Mouse (Mus musculus): Measurements from ENCODE around the gene Ubtd2.

The Ubtd2 gene

GRCm38 (mm10) chr11:32562706-32563105 lies 107.5 kb downstream of the Ubtd2 start:
- no peak for TF ChIP-seq NANOG (IDR thresholded peaks at IDR 0.05; ENCODE audit: borderline replicate concordance, low read length)
- no peak for TF ChIP-seq CTCF (conservative IDR thresholded peaks at IDR 0.05; ENCODE audit: low read length)
- TF ChIP-seq POU5F1 (IDR thresholded peaks at IDR 0.05; ENCODE audit: borderline replicate concordance, low read length) = no peak

GRCm38 (mm10) chr11:32563660-32564059 lies 108.5 kb downstream of the Ubtd2 start:
- TF ChIP-seq NANOG (IDR thresholded peaks at IDR 0.05; ENCODE audit: borderline replicate concordance, low read length) (no peak), POU5F1 (IDR thresholded peaks at IDR 0.05; ENCODE audit: borderline replicate concordance, low read length) (no peak), CTCF (conservative IDR thresholded peaks at IDR 0.05; ENCODE audit: low read length) (no peak)
- H3K36me3 ChIP-seq (ENCODE audit: insufficient read depth, low read length) = peaks cover 11% of the 10 kb centered on the region; the same call in 1 of the 2 replicates
- no peak overlapping the region for H3K4me3 ChIP-seq (replicated peaks; ENCODE audit: low read length)
- no peaks in the 10 kb centered on the region for H3K9me3 ChIP-seq (ENCODE audit: low read length)
- no peaks in the 10 kb centered on the region for H3K27me3 ChIP-seq (ENCODE audit: insufficient read depth, low read length)
- peaks cover 42% of the 10 kb centered on the region for H3K4me1 ChIP-seq (replicated peaks; ENCODE audit: low read depth, low read length)

More at GRCm38 (mm10) chr11:32562706-32563105, 107.5 kb downstream of the Ubtd2 start:
- H3K4me3 ChIP-seq (replicated peaks; ENCODE audit: low read length) = no peak overlapping the region
- H3K9me3 ChIP-seq (ENCODE audit: low read length) = no peaks in the 10 kb centered on the region
- H3K4me1 ChIP-seq (replicated peaks; ENCODE audit: low read depth, low read length) = peaks cover 43% of the 10 kb centered on the region
- H3K36me3 ChIP-seq (ENCODE audit: insufficient read depth, low read length) = peaks cover 11% of the 10 kb centered on the region; the same call in 1 of the 2 replicates
- H3K27me3 ChIP-seq (ENCODE audit: insufficient read depth, low read length) = no peaks in the 10 kb centered on the region

DNA sequence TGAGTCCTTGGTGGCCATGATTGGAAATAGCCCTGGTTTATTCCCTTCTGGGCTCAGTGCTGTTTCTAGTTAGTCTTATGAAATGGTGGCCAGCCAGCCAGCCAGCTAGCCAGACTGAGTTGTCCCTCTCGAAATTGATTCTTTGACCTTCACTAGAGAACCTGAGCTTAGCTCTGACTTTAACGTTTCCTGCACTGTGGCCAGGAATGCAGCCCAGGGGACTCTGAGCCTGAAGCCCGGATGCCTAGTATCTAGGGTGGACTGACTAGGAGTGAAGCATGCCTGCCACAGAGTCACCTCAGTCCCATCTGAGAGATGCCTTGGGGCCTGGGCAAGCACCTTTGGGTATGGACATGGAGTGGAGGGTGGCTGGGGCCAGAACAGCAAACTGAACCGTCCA lies 109.5 kb downstream of the Ubtd2 start:
- Histone ChIP-seq H3K27me3 (ENCODE audit: insufficient read depth, low read length) (no peaks in the 10 kb centered on the region), H3K9me3 (ENCODE audit: low read length) (no peaks in the 10 kb centered on the region), H3K4me1 (replicated peaks; ENCODE audit: low read depth, low read length) (peaks cover 43% of the 10 kb centered on the region), H3K4me3 (replicated peaks; ENCODE audit: low read length) (no peak overlapping the region), H3K36me3 (ENCODE audit: insufficient read depth, low read length) (peaks cover 11% of the 10 kb centered on the region; the same call in 1 of the 2 replicates)
- TF ChIP-seq POU5F1 (IDR thresholded peaks at IDR 0.05; ENCODE audit: borderline replicate concordance, low read length) = no peak
- no peak for TF ChIP-seq CTCF (conservative IDR thresholded peaks at IDR 0.05; ENCODE audit: low read length)
- TF ChIP-seq NANOG (IDR thresholded peaks at IDR 0.05; ENCODE audit: borderline replicate concordance, low read length) = no peak

GRCm38 (mm10) chr11:32565088-32565487 lies 109.9 kb downstream of the Ubtd2 start:
- Histone ChIP-seq H3K27me3 (ENCODE audit: insufficient read depth, low read length) (no peaks in the 10 kb centered on the region), H3K36me3 (ENCODE audit: insufficient read depth, low read length) (peaks cover 11% of the 10 kb centered on the region; the same call in 1 of the 2 replicates), H3K9me3 (ENCODE audit: low read length) (no peaks in the 10 kb centered on the region), H3K4me1 (replicated peaks; ENCODE audit: low read depth, low read length) (peaks cover 43% of the 10 kb centered on the region), H3K4me3 (replicated peaks; ENCODE audit: low read length) (no peak overlapping the region)
- TF ChIP-seq POU5F1 (IDR thresholded peaks at IDR 0.05; ENCODE audit: borderline replicate concordance, low read length) (no peak), NANOG (IDR thresholded peaks at IDR 0.05; ENCODE audit: borderline replicate concordance, low read length) (no peak), CTCF (conservative IDR thresholded peaks at IDR 0.05; ENCODE audit: low read length) (no peak)

GRCm38 (mm10) chr11:32566184-32566583 lies 111.0 kb downstream of the Ubtd2 start:
- Histone ChIP-seq H3K4me1 (replicated peaks; ENCODE audit: low read depth, low read length) (peaks cover 43% of the 10 kb centered on the region), H3K4me3 (replicated peaks; ENCODE audit: low read length) (no peak overlapping the region), H3K36me3 (ENCODE audit: insufficient read depth, low read length) (peaks cover 11% of the 10 kb centered on the region; the same call in 1 of the 2 replicates), H3K27me3 (ENCODE audit: insufficient read depth, low read length) (no peaks in the 10 kb centered on the region), H3K9me3 (ENCODE audit: low read length) (no peaks in the 10 kb centered on the region)
- TF ChIP-seq NANOG (IDR thresholded peaks at IDR 0.05; ENCODE audit: borderline replicate concordance, low read length) (no peak), CTCF (conservative IDR thresholded peaks at IDR 0.05; ENCODE audit: low read length) (no peak), POU5F1 (IDR thresholded peaks at IDR 0.05; ENCODE audit: borderline replicate concordance, low read length) (no peak)
